Mouse (Mus musculus): ENCODE data around the gene Hoxb8.

DNA sequence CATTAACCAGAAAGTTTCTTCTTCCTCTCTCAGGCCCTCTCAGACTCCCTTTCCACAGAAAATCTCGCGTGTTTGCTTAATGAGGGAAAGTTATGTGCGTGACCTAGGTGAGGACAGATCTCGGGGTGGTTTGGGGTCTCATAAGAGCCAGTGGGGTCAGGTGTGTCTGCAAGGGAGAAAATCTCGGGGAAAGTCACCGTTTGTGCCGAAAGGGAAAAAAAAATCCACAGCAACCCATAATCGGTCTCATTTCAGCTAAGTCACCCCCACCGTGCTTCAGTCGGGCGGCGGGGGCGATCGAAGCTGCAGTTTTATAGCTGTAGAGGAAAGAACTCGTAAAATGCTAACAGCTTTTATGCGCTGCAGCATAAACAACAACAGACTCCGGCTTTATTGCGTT lies 309 bp upstream of the Hoxb8 start:
- no peak for TF ChIP-seq POLR2A (IDR thresholded peaks at IDR 0.05; ENCODE audit: borderline replicate concordance, low read depth, low read length)
- TF ChIP-seq CTCF (IDR thresholded peaks at IDR 0.05; ENCODE audit: low read depth, low read length) = no peak
